7 mouse cellular contexts compared by ENCODE assay signal in the genomic region with DNA sequence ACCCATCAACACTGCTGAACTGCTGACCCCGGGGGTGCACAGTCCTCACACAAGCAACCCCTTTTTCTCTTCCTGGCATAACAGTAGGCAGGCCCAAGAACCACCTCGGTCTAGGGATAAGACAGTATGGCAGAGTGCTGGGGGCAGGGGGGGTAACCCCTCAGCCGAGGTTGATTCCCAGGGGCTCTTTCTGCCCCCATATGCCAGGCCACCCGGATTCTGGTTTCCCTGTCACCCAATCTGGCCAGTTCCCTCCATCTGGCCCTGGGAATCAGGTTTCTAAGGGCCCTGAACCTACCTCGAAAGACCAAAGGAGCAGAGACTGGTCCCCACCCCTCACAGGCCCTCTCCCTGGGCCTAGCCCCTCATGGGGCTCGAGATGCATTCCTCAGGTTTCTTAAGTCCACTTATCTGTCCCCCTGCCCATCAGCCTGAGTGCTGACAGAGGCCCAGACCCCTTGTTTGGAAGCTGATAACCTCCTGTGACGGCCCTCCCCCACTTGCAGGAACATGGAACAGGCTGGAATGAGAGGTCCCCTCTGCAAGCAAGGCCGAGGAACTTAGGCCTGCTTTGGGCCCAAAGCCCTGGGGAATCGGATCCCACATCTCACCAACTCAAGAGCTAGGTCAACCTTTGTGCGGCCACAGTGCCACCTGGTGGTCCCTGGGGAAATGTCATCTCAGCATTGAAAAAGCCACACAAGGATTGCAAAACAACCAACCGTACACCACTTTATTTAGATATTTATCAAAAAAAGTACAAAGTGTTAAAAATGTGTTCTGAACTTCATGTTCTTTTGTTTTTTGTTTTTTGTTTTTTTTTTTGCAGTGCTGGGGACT. TPM values are rescaled to one million over a fixed set of nuclear protein-coding genes. Genes with fewer than 3 reads are reported as not detected.
DNase-seq lines count a peak whose midpoint lies in the region.

No protein-coding gene starts in this region.

- peak; percentile 84 for DNase-seq in MEL-GATA-1-ER (ENCODE audit: extremely low read depth, low read depth)
- peak; percentile 88 for DNase-seq in brain, adult 2 months (ENCODE audit: low read depth, low spot score)
- peak; percentile 16 for DNase-seq in fat pad, adult 2 months (ENCODE audit: extremely low read depth, low read depth, low spot score)
- peak; percentile 90 for DNase-seq in heart, postnatal 4 days
- DNase-seq in layer of hippocampus, postnatal 14 days (ENCODE audit: low spot score in 2 of 2) = peak; percentile 86 to 91
- DNase-seq in lung, postnatal 36 days = peak; percentile 94
- DNase-seq in spleen, adult 12 weeks (ENCODE audit: low spot score) = peak; percentile 70

RNA-seq across cellular contexts. Expression of gene Npm3, which starts 2.1 kb away (rescaled TPM):
- 10 to 100 TPM; 25.4 to 27.8 TPM for total RNA-seq in heart, postnatal 4 days (2021)
- total RNA-seq in layer of hippocampus, postnatal 14 days (2021) = 10 to 100 TPM; 11.9 to 12.9 TPM

RNA-seq across cellular contexts. Expression of gene Fgf8, which starts 4.5 kb away (rescaled TPM):
- total RNA-seq in heart, postnatal 4 days (2021) = under 1 TPM in 1 of 2 experiments, not detected in 1; 0.45 TPM
- total RNA-seq in layer of hippocampus, postnatal 14 days (2021) = not detected

RNA-seq across cellular contexts. Expression of gene Mgea5, which starts 36.4 kb away (rescaled TPM):
- 10 to 100 TPM; 82.8 to 89.2 TPM for total RNA-seq in heart, postnatal 4 days (2021)
- 100 to 1,000 TPM; 133 to 136 TPM for total RNA-seq in layer of hippocampus, postnatal 14 days (2021)

Comparison
In these comparisons a context has a peak if more than half of its experiments do, and no peak if none do; other contexts are left out.
1. Peak in every context shown above with its lines: DNase-seq.
2. DNase-seq: peak in every context shown above with its lines; median percentile 94 in lung, postnatal 36 days; 90 in heart, postnatal 4 days; 88 in layer of hippocampus, postnatal 14 days; 88 in brain, adult 2 months; 84 in MEL-GATA-1-ER; 70 in spleen, adult 12 weeks; 16 in fat pad, adult 2 months.